Mouse (Mus musculus) megakaryocyte-erythroid progenitor cell, adult 5-6 weeks (primary cell): ENCODE measurements around the gene Ms4a13. TPM values are rescaled to one million over a fixed set of nuclear protein-coding genes. Genes with fewer than 3 reads are reported as not detected.
A peak's percentile ranks its signal among the peaks of the same experiment; 100 is the strongest.
"Not testable (repeated sequence)": the region's sequence is repeated elsewhere in the genome, so short reads cannot be mapped to it uniquely, and the experiment has no call there.

ENCODE experiments used
- ATAC-seq: replicated peaks from 2 replicates; pipeline ENCODE4 v1.8.0; 2016; ENCODE audit warnings: mild to moderate bottlenecking, inconsistent platforms; ENCODE audit not compliant: severe bottlenecking, poor library complexity, low FRiP score, low TSS enrichment
- total RNA-seq, 2 experiments: library from RNA; stranded (forward) in 1 of 2; stranded (reverse) in 1 of 2; fragments of 200-1000, 215-1000 nt in 1 of 2; fragments of >200 nt in 1 of 2; fragmentation: Nextera tagmentation in 1 of 2; gene quantifications; 2 replicates each; pipeline ENCODE4 v1.2.3; 2014 to 2017

Gene Ms4a13
- total RNA-seq (2014; fragmentation: Nextera tagmentation) (not detected in 2 replicates), total RNA-seq (2017) (not detected in 2 replicates)

DNA sequence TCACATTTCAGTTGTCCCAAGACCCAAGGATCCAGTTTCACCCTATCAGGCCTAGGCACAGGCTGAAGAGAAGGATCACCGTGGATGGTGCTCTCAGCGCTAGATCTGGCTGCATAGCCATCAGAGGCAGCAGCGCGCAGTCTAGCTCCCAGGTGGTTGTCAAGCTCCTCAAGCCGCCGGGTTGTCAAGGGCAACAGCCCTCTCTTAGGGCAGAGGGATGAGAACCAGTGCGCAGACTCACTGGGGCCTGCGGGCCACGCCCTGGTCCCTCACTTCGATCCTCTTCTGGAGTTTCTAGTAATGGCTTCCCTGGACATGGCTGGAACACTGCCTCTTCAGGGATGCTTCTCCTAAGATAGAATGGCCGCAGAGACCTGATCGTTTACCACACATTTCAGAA is at the start of gene Ms4a13:
Gene Ms4a13, minus strand, starts transcription at position 192 of the 400 bp plus-strand sequence.
- no peak for ATAC-seq

DNA sequence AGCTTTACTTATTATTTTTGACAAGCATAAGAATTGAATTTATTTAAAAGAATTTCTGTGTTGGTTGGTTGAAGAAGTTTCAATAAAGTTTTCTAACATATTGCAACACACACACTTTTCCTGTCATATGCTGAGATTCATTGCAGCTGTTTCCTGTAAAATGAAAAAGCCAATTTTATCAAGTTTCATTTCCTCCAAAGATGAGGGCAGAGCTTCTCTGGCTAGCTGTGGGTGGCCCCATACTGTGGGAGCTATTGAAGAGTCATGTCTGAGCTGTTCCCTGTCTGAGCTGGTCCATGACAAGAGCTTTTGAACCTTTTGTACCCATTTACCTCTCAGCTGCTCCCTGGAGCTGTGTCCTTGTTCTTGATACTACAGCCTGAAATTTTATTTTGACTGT is 47.7 kb upstream of the Ms4a13 start:
- no peak for ATAC-seq

- ATAC-seq, result no peak
Measured at GRCm38 (mm10) chr19:11242560-11242959, 46.0 kb upstream of the Ms4a13 start.

DNA sequence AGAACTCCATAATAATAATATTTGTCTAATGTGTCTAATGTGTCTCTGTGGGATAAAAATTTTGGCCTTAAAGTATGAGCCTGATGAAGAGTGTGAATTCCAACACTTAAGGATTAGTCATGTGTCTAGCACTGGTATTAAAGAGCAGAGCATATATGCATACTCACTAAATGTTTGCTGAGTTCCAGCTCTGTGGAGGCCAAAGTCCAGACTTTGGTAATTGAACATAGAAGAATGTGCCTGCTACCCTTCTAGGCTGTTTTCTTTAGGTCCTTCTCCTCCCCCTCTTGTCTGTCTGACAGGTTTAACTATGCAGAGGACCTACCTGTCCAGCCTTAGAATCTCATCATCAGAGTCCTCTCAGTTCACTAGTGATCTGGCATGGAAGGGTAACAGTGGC is 39.3 kb upstream of the Ms4a13 start:
- ATAC-seq, result no peak

DNA sequence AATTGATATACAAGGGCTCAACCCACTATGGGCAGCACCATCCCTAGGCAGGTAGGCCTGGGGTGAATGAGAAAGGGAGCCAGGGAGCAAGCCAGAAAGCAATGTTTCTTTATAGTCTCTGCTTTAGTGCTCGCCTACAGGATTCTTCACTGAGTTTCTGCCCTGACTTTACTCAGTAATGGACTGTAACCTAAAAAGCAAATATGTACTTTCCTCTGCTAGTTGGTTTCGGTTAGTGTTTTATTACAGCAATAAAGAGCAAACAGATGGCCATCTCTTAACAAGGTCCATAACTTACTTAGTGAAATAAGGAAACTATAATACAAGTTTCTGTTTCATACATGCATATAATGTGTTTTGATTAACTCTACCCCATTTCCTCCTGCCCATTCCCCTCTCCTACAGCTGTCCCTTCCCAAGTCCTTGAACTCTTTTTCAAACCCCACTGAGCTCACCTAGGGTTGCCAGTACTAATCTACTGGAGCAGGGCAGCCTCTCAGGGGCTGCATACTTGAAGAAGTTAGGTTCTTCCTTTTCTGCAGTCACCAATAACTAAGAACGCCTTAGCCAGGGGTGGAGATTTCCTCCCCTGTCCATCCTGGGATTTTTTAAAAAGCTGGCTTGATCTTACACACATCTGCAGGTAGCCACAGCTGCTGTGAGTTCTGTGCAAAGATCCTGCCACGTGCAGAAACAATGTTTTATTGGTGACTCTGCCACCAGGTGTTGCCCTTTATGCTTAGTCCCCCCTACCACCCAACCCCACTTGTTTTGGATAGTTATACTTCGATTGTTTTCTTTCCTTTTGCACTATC is 38.6 kb upstream of the Ms4a13 start:
- ATAC-seq, result no peak

- ATAC-seq, result no peak
Measured at GRCm38 (mm10) chr19:11234244-11234643, 37.7 kb upstream of the Ms4a13 start.

- ATAC-seq, result no peak
Measured at GRCm38 (mm10) chr19:11232348-11232747, 35.8 kb upstream of the Ms4a13 start, which contains the start of gene Ms4a12. Ms4a12 (minus strand) TSS chr19:11232448.

DNA sequence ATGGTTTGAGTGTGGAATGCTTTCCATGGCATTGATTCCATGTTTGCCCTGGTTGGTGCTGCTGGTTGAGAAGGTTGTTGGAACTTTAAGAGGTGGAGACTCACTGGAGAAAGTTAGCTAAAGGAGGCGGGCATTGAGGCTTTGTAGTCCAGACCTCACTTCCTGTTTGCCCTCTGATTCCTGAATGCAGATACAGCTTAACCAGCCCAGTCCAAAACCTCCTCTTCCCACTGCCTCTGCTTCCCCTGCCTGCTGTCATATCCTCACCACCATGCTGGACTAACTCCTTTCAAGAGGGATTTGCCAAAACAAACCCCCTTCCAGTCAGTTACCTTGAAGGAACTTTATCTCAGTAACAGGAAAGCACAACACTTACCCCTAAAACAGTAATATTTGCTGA is 4.0 kb downstream of the Ms4a13 start:
- ATAC-seq, result no peak

- ATAC-seq, result no peak
Measured at GRCm38 (mm10) chr19:11184121-11184520, 12.4 kb downstream of the Ms4a13 start.

GRCm38 (mm10) chr19:11177464-11177863 is 19.1 kb downstream of the Ms4a13 start:
- no peak for ATAC-seq

DNA sequence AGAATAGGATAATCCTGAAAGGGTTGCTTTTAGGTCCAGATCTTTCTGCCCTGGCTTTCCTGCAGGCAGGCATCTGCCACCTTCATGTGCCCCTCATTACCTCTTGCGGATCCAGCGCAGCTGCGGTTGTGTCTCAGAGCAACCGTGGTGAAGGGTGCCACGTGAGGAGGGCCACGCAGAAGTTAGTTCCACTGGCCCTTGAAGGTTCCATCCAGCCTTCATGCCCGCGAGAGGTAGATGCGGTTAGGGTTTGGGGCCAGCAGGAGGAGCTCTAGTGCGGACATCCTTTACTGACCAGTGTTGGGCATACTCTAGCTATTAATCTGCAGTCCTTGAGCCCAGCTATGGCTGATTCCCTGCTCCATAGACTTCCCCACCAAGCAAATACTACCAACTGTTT is 31.4 kb downstream of the Ms4a13 start, which contains the start of gene 1700025F22Rik:
Gene 1700025F22Rik, minus strand, starts transcription at position 149 of the 400 bp plus-strand sequence.
- peak; percentile 61 for ATAC-seq

DNA sequence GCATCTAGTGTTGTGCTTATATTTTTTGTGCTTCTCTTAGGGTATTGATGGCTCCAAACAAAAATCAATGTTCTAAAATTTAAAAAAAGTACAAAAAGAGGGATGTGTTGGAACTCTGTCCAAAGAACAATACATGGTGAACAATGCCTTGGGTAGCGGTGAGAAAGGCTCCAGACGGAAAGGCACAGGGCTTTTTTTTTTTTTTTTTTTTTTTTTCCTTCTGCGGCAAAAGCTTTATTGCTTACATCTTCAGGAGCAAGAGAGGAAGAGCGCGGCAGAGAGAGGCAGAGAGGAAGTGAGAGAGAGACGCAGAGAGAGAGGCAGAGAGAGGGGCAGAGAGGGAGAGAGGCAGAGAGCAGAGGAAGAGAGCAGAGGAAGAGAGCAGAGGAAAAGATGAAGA is 38.6 kb downstream of the Ms4a13 start:
- ATAC-seq, result not testable (repeated sequence)

DNA sequence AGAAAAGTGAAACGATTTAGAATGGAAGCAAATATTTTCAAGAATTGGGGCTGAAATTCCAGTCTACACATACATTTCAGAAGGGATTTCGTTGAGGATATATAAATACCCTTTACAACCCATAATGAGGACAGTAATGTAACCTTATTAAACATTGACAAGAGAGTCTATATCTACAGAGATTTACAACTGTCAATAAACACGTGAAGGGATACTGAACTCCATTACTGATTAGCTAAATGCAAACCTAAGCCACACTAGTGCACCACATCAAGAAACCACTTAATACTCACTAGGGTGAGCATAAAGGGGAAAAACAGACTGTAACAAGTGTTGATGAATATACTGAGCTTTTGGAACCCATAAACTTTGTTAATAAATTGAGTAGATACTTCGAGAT is 61.2 kb downstream of the Ms4a13 start:
- ATAC-seq, result no peak

DNA sequence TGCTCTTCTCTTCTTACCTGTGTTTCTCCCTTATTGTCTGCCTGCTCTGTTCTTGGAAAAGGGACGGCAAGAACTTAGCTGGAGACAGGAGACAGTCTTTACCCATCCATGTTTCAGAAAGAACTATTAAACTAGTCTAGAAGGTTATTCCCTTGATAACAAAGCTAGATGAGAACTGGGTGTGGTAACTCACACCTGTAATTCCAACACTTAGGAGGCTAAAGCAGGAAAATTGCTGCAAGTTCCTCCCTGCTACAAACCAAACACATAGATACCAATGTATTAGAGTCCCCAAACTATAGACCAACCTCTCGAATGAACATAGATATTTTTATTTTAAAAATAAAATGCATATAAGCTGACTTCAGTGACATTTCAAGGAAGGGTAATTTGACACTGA is 61.7 kb downstream of the Ms4a13 start:
- ATAC-seq, result no peak

- not testable (repeated sequence) for ATAC-seq
Measured at GRCm38 (mm10) chr19:11130776-11131175, 65.8 kb downstream of the Ms4a13 start, which contains the start of gene 1700017D01Rik. 1700017D01Rik (minus strand) TSS chr19:11130876.

- no peak for ATAC-seq
Measured at GRCm38 (mm10) chr19:11129702-11130101, 66.8 kb downstream of the Ms4a13 start.

GRCm38 (mm10) chr19:11121016-11121420 is 75.5 kb downstream of the Ms4a13 start:
- ATAC-seq, result peak; percentile 99
